Mouse (Mus musculus) adrenal gland, postnatal 36 days (tissue): ENCODE results near the gene Grap2. TPM values are rescaled to one million over a fixed set of nuclear protein-coding genes. Genes with fewer than 3 reads are reported as not detected.
"Not testable (repeated sequence)": the region's sequence is repeated elsewhere in the genome, so short reads cannot be mapped to it uniquely, and the experiment has no call there.

Experiments used
- DNase-seq, 2 experiments: peaks; one replicate each; pipeline ENCODE4 v3.0.0; 2021; ENCODE audit warnings: mixed read lengths in 1 of 2
- total RNA-seq, 2 experiments: library from RNA; stranded (reverse); gene quantifications; 2 replicates each; pipeline ENCODE4 v1.2.3; 2021

The Grap2 gene
- total RNA-seq, 2 experiments from 2014 or later: 0.70 to 0.76 TPM

- DNase-seq: no peak
Observed at GRCm38 (mm10) chr15:80566696-80567095, 5.7 kb upstream of the Grap2 start.

GRCm38 (mm10) chr15:80567139-80567538, 5.3 kb upstream of the Grap2 start:
- no peak for DNase-seq

GRCm38 (mm10) chr15:80567731-80568130, 4.7 kb upstream of the Grap2 start:
- no peak for DNase-seq

GRCm38 (mm10) chr15:80569205-80569604, 3.2 kb upstream of the Grap2 start:
- DNase-seq: no peak

GRCm38 (mm10) chr15:80570226-80570625, 2.2 kb upstream of the Grap2 start:
- DNase-seq: no peak

GRCm38 (mm10) chr15:80571611-80572010, 783 bp upstream of the Grap2 start:
- DNase-seq: no peak

GRCm38 (mm10) chr15:80572811-80573520, 572 bp downstream of the Grap2 start:
- no peak for DNase-seq

- no peak for DNase-seq
Observed at GRCm38 (mm10) chr15:80574211-80575040, 2.0 kb downstream of the Grap2 start.

GRCm38 (mm10) chr15:80575817-80576370, 3.5 kb downstream of the Grap2 start:
- DNase-seq: no peak

- DNase-seq: no peak
Observed at GRCm38 (mm10) chr15:80576415-80576994, 4.1 kb downstream of the Grap2 start.

GRCm38 (mm10) chr15:80577166-80577960, 5.0 kb downstream of the Grap2 start:
- DNase-seq: no peak

- DNase-seq: no peak
Observed at GRCm38 (mm10) chr15:80579121-80579520, 6.7 kb downstream of the Grap2 start.

- DNase-seq: not testable (repeated sequence)
Observed at GRCm38 (mm10) chr15:80580585-80580984, 8.2 kb downstream of the Grap2 start.

GRCm38 (mm10) chr15:80582581-80583495, 10.4 kb downstream of the Grap2 start:
- peak; percentile 71 to 76 for DNase-seq

- DNase-seq: no peak
Observed at GRCm38 (mm10) chr15:80586296-80586695, 13.9 kb downstream of the Grap2 start.

GRCm38 (mm10) chr15:80590641-80591040, 18.2 kb downstream of the Grap2 start:
- DNase-seq: no peak

GRCm38 (mm10) chr15:80592737-80593136, 20.3 kb downstream of the Grap2 start:
- no peak for DNase-seq

GRCm38 (mm10) chr15:80593877-80594276, 21.5 kb downstream of the Grap2 start:
- DNase-seq: no peak

GRCm38 (mm10) chr15:80598750-80599149, 26.4 kb downstream of the Grap2 start:
- no peak for DNase-seq

GRCm38 (mm10) chr15:80599213-80599750, 26.9 kb downstream of the Grap2 start:
- peak; percentile 69 for DNase-seq
